Mouse (Mus musculus) embryonic facial prominence, embryonic 13.5 days (tissue): ENCODE measurements around the gene Slc9a9. TPM values are rescaled to one million over a fixed set of nuclear protein-coding genes. Genes with fewer than 3 reads are reported as not detected.
A peak's percentile ranks its signal among the peaks of the same experiment; 100 is the strongest.

ENCODE experiments used
- ATAC-seq: fragments of 200-750 bp; cut with Nextera tagmentation; 2 replicates; pipeline ENCODE4 v1.8.0; 2017; ENCODE audit warnings: low read depth; ENCODE audit not compliant: insufficient number of reproducible peaks, insufficient read depth, low FRiP score, low TSS enrichment
- H3K27ac ChIP-seq: fragments of 300-500 bp; sonication (generic); 2 replicates; pipeline ENCODE4 v1.5.1; 2015; ENCODE audit warnings: moderate library complexity, mild to moderate bottlenecking, inconsistent platforms
- H3K27me3 ChIP-seq: fragments of 300-500 bp; sonication (generic); 2 replicates; pipeline ENCODE4 v1.6.1; 2015; ENCODE audit warnings: mild to moderate bottlenecking, inconsistent platforms
- H3K36me3 ChIP-seq: fragments of 300-500 bp; sonication (generic); 2 replicates; pipeline ENCODE4 v1.6.1; 2015; ENCODE audit warnings: mild to moderate bottlenecking, inconsistent platforms
- H3K4me1 ChIP-seq: fragments of 300-500 bp; sonication (generic); 2 replicates; pipeline ENCODE4 v1.6.1; 2015; ENCODE audit warnings: inconsistent platforms
- H3K4me2 ChIP-seq: fragments of 300-500 bp; sonication (generic); 2 replicates; pipeline ENCODE4 v1.6.1; 2015; ENCODE audit warnings: moderate library complexity, mild to moderate bottlenecking, inconsistent platforms
- H3K4me3 ChIP-seq: fragments of 300-500 bp; sonication (generic); 2 replicates; pipeline ENCODE4 v1.5.1; 2015; ENCODE audit warnings: mild to moderate bottlenecking, inconsistent platforms
- H3K9ac ChIP-seq: fragments of 300-500 bp; sonication (generic); 2 replicates; pipeline ENCODE4 v1.6.1; 2015; ENCODE audit warnings: mild to moderate bottlenecking, inconsistent platforms
- H3K9me3 ChIP-seq: fragments of 300-500 bp; sonication (generic); 2 replicates; pipeline ENCODE4 v1.6.1; 2016; ENCODE audit warnings: inconsistent platforms
- WGBS: fragments of 180-500 bp; shearing (Covaris S2); methylation state at CpG from one replicate; pipeline ENCODE4 v1.1.7; 2015; ENCODE audit warnings: mixed read lengths; 5-methylcytosine and 5-hydroxymethylcytosine counted together
- polyA plus RNA-seq: library from polyadenylated mRNA; unstranded; fragments of >200 nt; fragmentation: Nextera tagmentation; extraction: Ambion mirVana; gene quantifications from 2 replicates; pipeline ENCODE4 v1.2.1, GENCODE M21; 2015

Gene Slc9a9
- polyA plus RNA-seq, 1 experiment from 2014 or later, result 5.2 TPM

DNA sequence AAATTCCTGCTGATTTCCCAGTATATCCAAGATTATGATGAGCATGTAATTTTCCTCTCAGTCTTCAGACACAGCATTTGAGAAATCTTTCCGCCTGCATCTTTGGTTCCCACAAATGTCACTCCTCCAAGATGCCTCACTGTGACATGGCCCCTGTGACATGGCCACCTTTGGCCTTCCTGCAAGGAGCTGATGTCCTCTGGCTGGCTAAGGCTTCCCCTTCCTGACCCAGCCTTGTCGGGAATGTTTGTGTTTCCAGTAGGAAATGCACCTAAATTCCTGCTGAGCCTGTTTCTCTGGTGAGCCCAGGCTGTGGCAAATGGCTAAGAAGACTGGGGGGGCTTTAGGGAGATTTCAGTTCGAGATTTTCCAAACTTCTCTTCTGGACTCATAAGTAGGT, 480.4 kb downstream of the Slc9a9 start:
- Histone ChIP-seq H3K27ac (no peak overlapping the region), H3K36me3 (no peaks in the 10 kb centered on the region), H3K9ac (no peak overlapping the region), H3K27me3 (no peaks in the 10 kb centered on the region), H3K9me3 (no peaks in the 10 kb centered on the region), H3K4me3 (no peak overlapping the region), H3K4me1 (0 out of 2 replicates have a peak, but pooled peaks cover 5% of the 10 kb centered on the region), H3K4me2 (no peak overlapping the region)
- 39% methylated on average over 3 of the region's 3 CpGs for WGBS
- ATAC-seq, result no peak

DNA sequence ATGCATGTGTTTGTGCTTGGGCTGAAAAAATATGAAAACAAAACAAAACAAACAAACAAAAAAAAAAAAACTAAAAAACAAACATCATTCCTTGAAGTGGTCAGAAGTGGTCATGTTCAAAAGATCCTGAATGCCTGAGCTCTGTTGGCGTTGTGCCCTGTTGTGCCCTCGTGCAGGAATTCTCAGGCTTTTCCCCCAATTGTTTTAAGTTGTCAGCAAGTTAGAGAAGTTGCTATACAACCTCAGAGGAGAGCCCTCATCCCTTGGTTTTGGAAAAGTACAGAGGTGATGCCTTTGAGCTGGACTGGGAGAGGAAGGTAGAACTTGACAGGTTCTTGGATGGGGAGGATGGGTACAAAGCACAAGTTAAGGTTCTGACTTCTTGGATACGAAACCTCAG, 480.9 kb downstream of the Slc9a9 start:
- WGBS, result 74% methylated on average over 3 of the region's 3 CpGs
- Histone ChIP-seq H3K27ac (no peak overlapping the region), H3K9me3 (no peaks in the 10 kb centered on the region), H3K4me3 (no peak overlapping the region), H3K9ac (no peak overlapping the region), H3K27me3 (no peaks in the 10 kb centered on the region), H3K4me1 (0 out of 2 replicates have a peak, but pooled peaks cover 5% of the 10 kb centered on the region), H3K36me3 (no peaks in the 10 kb centered on the region), H3K4me2 (no peak overlapping the region)
- ATAC-seq, result no peak

DNA sequence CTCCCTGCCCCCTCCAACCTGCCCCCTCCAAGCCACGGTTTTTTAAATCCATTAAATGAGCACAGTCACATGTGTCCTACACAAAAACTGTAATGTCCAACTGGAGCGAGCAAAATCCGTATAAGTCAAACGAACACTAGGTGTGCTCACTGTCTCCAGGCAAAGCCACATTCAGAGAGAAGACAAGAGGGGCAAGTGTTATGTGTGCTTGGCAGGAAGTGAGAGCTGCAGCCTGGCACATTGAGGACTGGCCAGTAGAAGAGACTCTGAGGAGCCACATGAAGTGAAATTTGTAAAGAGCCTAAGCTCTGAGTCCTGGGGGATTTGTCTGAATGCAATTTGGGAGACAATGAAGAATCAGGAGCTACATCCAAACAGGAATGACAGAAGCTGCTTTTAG, 481.3 kb downstream of the Slc9a9 start:
- no peaks in the 10 kb centered on the region for H3K27me3 ChIP-seq
- ATAC-seq, result no peak
- no peak overlapping the region for H3K9ac ChIP-seq
- no peaks in the 10 kb centered on the region for H3K36me3 ChIP-seq
- 69% methylated on average over 4 of the region's 4 CpGs for WGBS
- H3K27ac ChIP-seq, result no peak overlapping the region
- 0 out of 2 replicates have a peak, but pooled peaks cover 5% of the 10 kb centered on the region for H3K4me1 ChIP-seq
- H3K4me3 ChIP-seq, result no peak overlapping the region
- no peaks in the 10 kb centered on the region for H3K9me3 ChIP-seq
- H3K4me2 ChIP-seq, result no peak overlapping the region

DNA sequence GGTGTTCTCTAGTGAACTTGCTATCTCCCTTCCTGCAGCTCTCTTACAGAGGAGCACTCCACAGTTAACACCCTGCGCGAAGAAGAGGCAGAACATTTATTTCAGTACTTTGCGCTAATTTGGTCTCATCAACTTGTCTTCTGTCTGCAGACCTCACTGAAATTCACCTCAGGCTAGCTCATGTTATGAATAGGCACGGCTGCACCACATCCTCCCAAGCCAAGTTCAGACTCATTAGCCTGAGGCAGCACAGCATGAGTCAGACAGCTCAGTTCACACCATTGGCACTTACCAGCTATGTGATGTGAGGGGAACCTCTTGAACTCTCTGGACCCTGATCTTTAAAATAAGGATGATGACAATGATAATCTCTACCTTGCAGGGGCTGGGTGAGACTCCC, 482.0 kb downstream of the Slc9a9 start:
- WGBS, result 69% methylated on average over 4 of the region's 4 CpGs
- no peak overlapping the region for H3K4me2 ChIP-seq
- no peak for ATAC-seq
- no peak overlapping the region for H3K4me3 ChIP-seq
- no peak overlapping the region for H3K9ac ChIP-seq
- no peaks in the 10 kb centered on the region for H3K36me3 ChIP-seq
- H3K27me3 ChIP-seq, result no peaks in the 10 kb centered on the region
- H3K27ac ChIP-seq, result no peak overlapping the region
- H3K9me3 ChIP-seq, result no peaks in the 10 kb centered on the region
- H3K4me1 ChIP-seq, result 0 out of 2 replicates have a peak, but pooled peaks cover 5% of the 10 kb centered on the region

DNA sequence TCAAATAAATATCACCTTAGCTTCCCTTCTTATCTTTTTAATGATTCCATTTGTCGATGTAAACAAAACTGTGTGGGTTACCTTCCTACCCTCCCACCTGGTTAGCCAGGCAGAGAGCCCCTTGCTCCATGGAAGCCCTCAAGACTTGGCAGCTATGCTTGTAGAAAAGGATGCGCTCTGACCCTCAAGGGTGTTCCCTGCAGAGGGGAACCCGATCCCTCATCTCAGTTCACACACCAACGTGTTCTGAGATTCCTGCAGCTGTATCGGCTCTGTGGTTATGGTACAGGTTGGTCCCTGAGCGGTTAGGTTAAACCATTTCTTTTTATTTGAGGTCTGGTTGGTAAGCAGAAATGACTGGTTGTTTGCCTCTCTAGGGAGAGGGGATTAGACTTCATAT, 484.3 kb downstream of the Slc9a9 start:
- Histone ChIP-seq H3K4me2 (no peak overlapping the region), H3K27me3 (no peaks in the 10 kb centered on the region), H3K9ac (no peak overlapping the region), H3K36me3 (no peaks in the 10 kb centered on the region), H3K4me3 (no peak overlapping the region), H3K4me1 (0 out of 2 replicates have a peak, but pooled peaks cover 5% of the 10 kb centered on the region), H3K9me3 (no peaks in the 10 kb centered on the region), H3K27ac (no peak overlapping the region)
- WGBS, result 65% methylated on average over 6 of the region's 6 CpGs
- ATAC-seq, result no peak

DNA sequence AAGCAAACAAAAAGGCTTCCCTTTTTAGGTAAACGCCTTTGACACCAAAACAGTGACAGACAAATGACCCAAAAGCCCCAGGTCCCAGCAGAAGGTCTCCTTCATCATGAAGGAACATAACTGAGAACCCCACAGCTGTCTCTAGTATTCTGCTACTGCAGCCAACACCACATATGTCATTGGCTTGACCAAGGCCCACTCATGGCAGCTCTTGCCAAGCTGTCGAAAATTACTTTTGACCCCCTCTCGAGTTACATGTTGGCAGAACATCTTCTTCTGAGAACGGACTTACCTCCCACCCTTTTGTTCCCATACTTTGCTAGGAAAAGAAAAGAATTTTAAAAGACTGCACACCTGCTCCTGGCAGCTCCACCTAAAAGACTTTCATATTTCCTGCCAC, 488.2 kb downstream of the Slc9a9 start:
- Histone ChIP-seq H3K4me3 (no peak overlapping the region), H3K9ac (no peak overlapping the region), H3K27me3 (no peaks in the 10 kb centered on the region), H3K4me1 (0 out of 2 replicates have a peak, but pooled peaks cover 2% of the 10 kb centered on the region), H3K36me3 (no peaks in the 10 kb centered on the region), H3K9me3 (no peaks in the 10 kb centered on the region), H3K27ac (no peak overlapping the region), H3K4me2 (no peak overlapping the region)
- 69% methylated on average over 4 of the region's 4 CpGs for WGBS
- ATAC-seq, result no peak

DNA sequence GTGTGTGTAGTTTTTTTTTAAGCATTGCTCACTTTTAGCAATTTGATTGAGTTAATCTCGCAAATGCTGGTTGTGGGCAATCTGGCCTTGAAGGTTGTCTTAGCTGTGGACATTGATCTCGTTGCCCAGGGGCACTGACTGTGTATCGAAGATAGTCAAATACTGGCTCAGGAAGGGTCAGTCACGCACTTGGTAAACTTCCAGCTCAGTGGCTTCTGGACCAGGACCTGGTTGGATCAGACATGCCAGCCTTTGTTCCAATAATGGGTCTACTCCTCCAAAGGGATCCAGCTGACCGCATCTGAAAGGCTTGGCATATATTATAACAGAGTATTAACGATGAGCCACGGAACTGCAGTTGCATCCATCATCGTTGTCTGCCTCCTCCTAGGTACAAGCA, 489.2 kb downstream of the Slc9a9 start:
- H3K4me1 ChIP-seq, result 0 out of 2 replicates have a peak, but pooled peaks cover 2% of the 10 kb centered on the region
- no peaks in the 10 kb centered on the region for H3K36me3 ChIP-seq
- ATAC-seq, result no peak
- H3K4me3 ChIP-seq, result no peak overlapping the region
- no peak overlapping the region for H3K27ac ChIP-seq
- 90% methylated on average over 8 of the region's 8 CpGs for WGBS
- H3K9me3 ChIP-seq, result no peaks in the 10 kb centered on the region
- H3K4me2 ChIP-seq, result no peak overlapping the region
- no peaks in the 10 kb centered on the region for H3K27me3 ChIP-seq
- H3K9ac ChIP-seq, result no peak overlapping the region

DNA sequence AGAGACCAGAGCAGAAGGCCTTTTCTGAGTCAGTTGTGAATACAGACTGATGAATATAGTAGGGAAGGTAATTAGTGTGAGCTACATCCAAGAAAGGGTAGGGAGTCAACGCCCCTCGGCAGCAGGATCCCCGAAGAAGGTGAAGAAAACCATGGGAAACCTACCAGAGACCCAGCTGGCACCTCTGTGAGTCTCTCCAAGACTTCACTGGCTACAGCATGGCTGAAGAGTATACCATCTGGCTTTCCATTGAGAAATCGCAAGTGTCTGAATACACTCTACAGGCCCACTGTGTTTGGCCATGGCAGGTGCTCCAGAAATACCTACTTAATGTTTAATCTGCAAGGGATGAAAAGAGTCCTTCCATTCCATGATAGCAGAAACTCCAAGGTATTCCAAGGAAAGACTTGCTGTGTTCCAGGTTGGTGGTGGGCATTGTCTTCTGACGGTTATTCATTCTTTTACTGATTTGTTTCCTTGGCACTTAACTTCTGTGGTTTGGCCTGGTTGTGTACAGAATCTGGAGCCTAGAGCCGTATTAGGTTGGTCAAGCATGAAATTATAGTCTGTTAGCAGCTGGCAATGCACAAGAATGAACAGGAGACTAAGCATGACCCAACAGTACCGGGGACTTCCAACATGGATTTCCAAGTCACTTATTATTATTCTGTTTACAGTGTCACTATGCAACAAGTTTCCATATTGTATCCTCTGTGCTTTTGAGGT, 491.0 kb downstream of the Slc9a9 start:
- Histone ChIP-seq H3K27me3 (no peaks in the 10 kb centered on the region), H3K36me3 (no peaks in the 10 kb centered on the region), H3K4me2 (no peak overlapping the region), H3K9me3 (no peaks in the 10 kb centered on the region), H3K4me3 (no peak overlapping the region), H3K4me1 (no peaks in the 10 kb centered on the region), H3K9ac (no peak overlapping the region), H3K27ac (no peak overlapping the region)
- WGBS, result 87% methylated on average over 7 of the region's 7 CpGs
- no peak for ATAC-seq

DNA sequence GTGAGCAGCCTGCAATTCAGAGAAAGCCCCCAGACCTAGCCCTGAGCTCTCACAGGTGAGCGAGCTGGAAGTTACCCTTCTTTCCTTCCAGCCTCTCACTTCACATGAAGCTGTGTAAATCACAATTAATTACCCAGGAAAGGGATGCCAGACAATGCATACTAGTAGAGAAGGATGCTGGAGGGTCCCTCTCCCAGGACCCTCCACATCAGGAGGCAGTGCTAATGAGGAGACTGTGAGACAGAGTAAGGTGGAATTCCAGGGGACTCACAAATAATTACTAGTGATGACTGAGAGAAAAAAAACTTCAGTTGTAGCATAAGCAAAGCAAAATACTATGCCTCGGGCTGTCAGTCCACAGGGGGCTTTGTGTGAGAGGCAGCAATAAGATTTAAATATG, 492.0 kb downstream of the Slc9a9 start:
- no peaks in the 10 kb centered on the region for H3K4me1 ChIP-seq
- H3K36me3 ChIP-seq, result no peaks in the 10 kb centered on the region
- ATAC-seq, result no peak
- no peak overlapping the region for H3K4me2 ChIP-seq
- H3K27me3 ChIP-seq, result no peaks in the 10 kb centered on the region
- H3K4me3 ChIP-seq, result no peak overlapping the region
- H3K9ac ChIP-seq, result no peak overlapping the region
- H3K9me3 ChIP-seq, result no peaks in the 10 kb centered on the region
- 63% methylated on average over 2 of the region's 2 CpGs for WGBS
- no peak overlapping the region for H3K27ac ChIP-seq

DNA sequence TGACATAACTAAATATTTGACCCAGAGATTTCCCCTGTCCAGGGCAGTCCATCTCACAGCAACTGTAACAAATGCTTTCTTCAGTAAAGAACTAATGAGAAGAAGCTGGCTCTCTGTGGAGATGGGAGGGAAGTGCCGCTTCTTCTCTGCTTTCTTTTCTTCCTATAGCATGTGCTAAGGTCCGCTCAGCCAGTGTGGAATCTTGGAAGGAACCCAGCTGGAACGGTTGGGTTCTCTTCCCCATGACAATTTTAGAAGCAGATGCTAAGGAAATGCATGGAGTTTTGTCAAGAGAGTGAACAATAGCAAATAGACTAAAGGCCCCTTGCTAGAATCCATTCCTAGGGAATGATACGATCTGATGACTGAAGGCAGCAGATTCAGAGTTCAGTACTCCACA, 496.5 kb downstream of the Slc9a9 start:
- no peak overlapping the region for H3K9ac ChIP-seq
- WGBS, result 66% methylated on average over 4 of the region's 4 CpGs
- H3K36me3 ChIP-seq, result no peaks in the 10 kb centered on the region
- no peaks in the 10 kb centered on the region for H3K27me3 ChIP-seq
- H3K4me2 ChIP-seq, result no peak overlapping the region
- H3K4me3 ChIP-seq, result no peak overlapping the region
- no peak for ATAC-seq
- no peaks in the 10 kb centered on the region for H3K4me1 ChIP-seq
- H3K27ac ChIP-seq, result no peak overlapping the region
- H3K9me3 ChIP-seq, result no peaks in the 10 kb centered on the region

DNA sequence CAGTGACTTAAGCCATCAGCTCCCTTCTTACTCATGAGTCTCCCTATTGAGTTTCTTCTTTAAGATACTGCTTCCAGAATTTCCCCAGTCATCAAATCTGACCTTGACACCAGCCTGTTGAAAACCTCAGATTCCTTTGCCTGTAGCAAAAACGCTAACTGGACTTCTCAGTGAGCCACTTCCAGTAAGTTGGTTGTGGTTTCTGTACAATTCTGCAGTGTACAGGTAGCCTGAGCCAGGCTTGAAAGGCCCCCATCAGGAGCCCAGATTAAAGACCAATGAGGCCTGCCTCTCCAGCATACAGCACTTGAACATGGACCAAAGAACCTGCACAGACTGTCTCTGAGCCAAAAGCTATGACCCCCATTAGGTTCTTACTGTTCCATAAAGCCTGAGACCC, 498.1 kb downstream of the Slc9a9 start:
- WGBS, result 62% methylated on average over 1 of the region's 1 CpGs
- ATAC-seq, result no peak
- no peaks in the 10 kb centered on the region for H3K27me3 ChIP-seq
- no peaks in the 10 kb centered on the region for H3K4me1 ChIP-seq
- no peaks in the 10 kb centered on the region for H3K9me3 ChIP-seq
- H3K4me3 ChIP-seq, result no peak overlapping the region
- H3K36me3 ChIP-seq, result no peaks in the 10 kb centered on the region
- H3K27ac ChIP-seq, result no peak overlapping the region
- H3K4me2 ChIP-seq, result no peak overlapping the region
- no peak overlapping the region for H3K9ac ChIP-seq

DNA sequence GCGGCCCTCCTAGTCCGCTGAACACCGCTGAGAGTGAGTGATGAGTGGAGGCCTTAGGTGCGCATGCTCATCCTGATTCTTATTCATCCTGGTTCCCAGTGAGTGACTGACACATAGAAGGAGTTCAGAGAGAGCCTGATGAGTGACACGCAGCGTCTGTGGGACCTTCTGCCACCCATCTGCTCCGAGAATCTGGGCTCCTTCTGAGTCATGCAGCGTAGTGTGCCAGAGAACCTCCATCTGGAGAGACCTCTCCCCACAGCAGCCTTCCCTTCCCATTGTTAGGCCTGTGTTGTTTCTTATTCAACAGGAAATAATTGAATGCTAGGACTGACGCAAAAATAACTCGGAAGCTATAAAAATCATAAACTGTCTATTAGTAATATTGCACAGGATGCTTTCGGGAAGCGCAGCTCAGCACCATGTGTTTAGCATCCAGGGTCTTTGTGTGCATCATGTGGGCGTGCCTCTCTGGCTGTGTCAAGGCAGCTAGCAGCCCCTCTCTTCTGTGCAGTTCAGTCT, 498.8 kb downstream of the Slc9a9 start:
- Histone ChIP-seq H3K4me3 (no peak overlapping the region), H3K4me1 (no peaks in the 10 kb centered on the region), H3K9me3 (no peaks in the 10 kb centered on the region), H3K27ac (no peak overlapping the region), H3K27me3 (no peaks in the 10 kb centered on the region), H3K4me2 (no peak overlapping the region), H3K36me3 (no peaks in the 10 kb centered on the region), H3K9ac (no peak overlapping the region)
- 0 out of 2 replicates have a peak, but pooled peaks have one; percentile 52 for ATAC-seq
- WGBS, result 75% methylated on average over 13 of the region's 13 CpGs
